Mouse (Mus musculus) embryonic facial prominence, embryonic 10.5 days (tissue): ENCODE measurements at regions not wholly inside any gene's neighbourhood (a gene's known extent, or its start where the extent isn't known, plus 50 kb on each side); places are given as distances from the start of the nearest gene placed in this dataset.
A peak's percentile ranks its signal among the peaks of the same experiment; 100 is the strongest.

Source experiments
- DNase-seq: peaks from one replicate; pipeline ENCODE4 v3.0.0-alpha.2; 2017; ENCODE audit warnings: low spot score
- H3K27ac ChIP-seq: fragments of 300-500 bp; sonication (generic); replicated peaks from 2 replicates; pipeline ENCODE4 v1.5.1; 2016; ENCODE audit warnings: mild to moderate bottlenecking
- H3K27me3 ChIP-seq: fragments of 300-500 bp; sonication (generic); replicated peaks from 2 replicates; pipeline ENCODE4 v1.6.1; 2016; ENCODE audit warnings: low read depth, mild to moderate bottlenecking; ENCODE audit not compliant: poor library complexity, severe bottlenecking
- H3K36me3 ChIP-seq: fragments of 300-500 bp; sonication (generic); replicated peaks from 2 replicates; pipeline ENCODE4 v1.6.1; 2016; ENCODE audit warnings: mild to moderate bottlenecking, moderate library complexity
- H3K4me1 ChIP-seq: fragments of 300-500 bp; sonication (generic); 2 replicates; pipeline ENCODE4 v1.6.1; 2016
- H3K4me3 ChIP-seq: fragments of 300-500 bp; sonication (generic); 2 replicates; pipeline ENCODE4 v1.5.1; 2016; ENCODE audit warnings: mild to moderate bottlenecking, moderate library complexity
- H3K9me3 ChIP-seq: fragments of 300-500 bp; sonication (generic); 2 replicates; pipeline ENCODE4 v1.6.1; 2016; ENCODE audit warnings: mild to moderate bottlenecking
- WGBS: fragments of 180-500 bp; shearing (Covaris S2); methylation state at CpG from one replicate; pipeline ENCODE4 v1.1.7; 2016; 5-methylcytosine and 5-hydroxymethylcytosine counted together

- 85% methylated on average over 3 of the region's 3 CpGs for WGBS
- H3K4me3 ChIP-seq: no peak overlapping the region
- no peaks in the 10 kb centered on the region for H3K4me1 ChIP-seq
- H3K27ac ChIP-seq: no peak overlapping the region
- H3K27me3 ChIP-seq: no peaks in the 10 kb centered on the region
- DNase-seq: no peak
- H3K9me3 ChIP-seq: no peaks in the 10 kb centered on the region
- H3K36me3 ChIP-seq: no peaks in the 10 kb centered on the region
Measured at GRCm38 (mm10) chr11:40624126-40624778, 70.8 kb downstream of the Mat2b start.

- no peak overlapping the region for H3K4me3 ChIP-seq
- WGBS: 76% methylated on average over 7 of the region's 7 CpGs
- no peak for DNase-seq
- H3K27me3 ChIP-seq: no peaks in the 10 kb centered on the region
- no peaks in the 10 kb centered on the region for H3K36me3 ChIP-seq
- no peaks in the 10 kb centered on the region for H3K4me1 ChIP-seq
- H3K27ac ChIP-seq: no peak overlapping the region
- no peaks in the 10 kb centered on the region for H3K9me3 ChIP-seq
Measured at GRCm38 (mm10) chr11:40620036-40620435, 75.0 kb downstream of the Mat2b start.

GRCm38 (mm10) chr11:40603008-40603407 lies 92.0 kb downstream of the Mat2b start:
- H3K27ac ChIP-seq: no peak overlapping the region
- H3K36me3 ChIP-seq: no peaks in the 10 kb centered on the region
- H3K9me3 ChIP-seq: no peaks in the 10 kb centered on the region
- H3K4me3 ChIP-seq: no peak overlapping the region
- DNase-seq: no peak
- WGBS: 94% methylated on average over 9 of the region's 9 CpGs
- no peaks in the 10 kb centered on the region for H3K27me3 ChIP-seq
- H3K4me1 ChIP-seq: peaks cover 13% of the 10 kb centered on the region

GRCm38 (mm10) chr11:40601572-40601909 lies 93.5 kb downstream of the Mat2b start:
- 0% methylated on average over 1 of the region's 1 CpGs for WGBS
- no peak for DNase-seq
- H3K9me3 ChIP-seq: no peaks in the 10 kb centered on the region

GRCm38 (mm10) chr11:40600773-40601571 lies 94.0 kb downstream of the Mat2b start:
- DNase-seq: no peak
- H3K9me3 ChIP-seq: no peaks in the 10 kb centered on the region
- WGBS: 26% methylated on average over 11 of the region's 11 CpGs
- H3K4me3 ChIP-seq: no peak overlapping the region
- H3K27ac ChIP-seq: no peak overlapping the region
- no peaks in the 10 kb centered on the region for H3K27me3 ChIP-seq
- H3K36me3 ChIP-seq: no peaks in the 10 kb centered on the region
- H3K4me1 ChIP-seq: peaks cover 13% of the 10 kb centered on the region

More at GRCm38 (mm10) chr11:40601572-40601909, 93.5 kb downstream of the Mat2b start:
- no peaks in the 10 kb centered on the region for H3K27me3 ChIP-seq
- no peak overlapping the region for H3K4me3 ChIP-seq
- H3K36me3 ChIP-seq: no peaks in the 10 kb centered on the region
- peaks cover 13% of the 10 kb centered on the region for H3K4me1 ChIP-seq
- no peak overlapping the region for H3K27ac ChIP-seq

GRCm38 (mm10) chr11:40599956-40600772 lies 94.8 kb downstream of the Mat2b start:
- no peak overlapping the region for H3K27ac ChIP-seq
- no peak overlapping the region for H3K4me3 ChIP-seq
- no peaks in the 10 kb centered on the region for H3K9me3 ChIP-seq
- peak; percentile 66 for DNase-seq
- no peaks in the 10 kb centered on the region for H3K36me3 ChIP-seq
- H3K4me1 ChIP-seq: peaks cover 13% of the 10 kb centered on the region
- 6% methylated on average over 15 of the region's 15 CpGs for WGBS
- no peaks in the 10 kb centered on the region for H3K27me3 ChIP-seq

- no peaks in the 10 kb centered on the region for H3K36me3 ChIP-seq
- no peaks in the 10 kb centered on the region for H3K27me3 ChIP-seq
- H3K4me3 ChIP-seq: no peak overlapping the region
- no peak overlapping the region for H3K27ac ChIP-seq
- WGBS: 58% methylated on average over 3 of the region's 3 CpGs
- no peaks in the 10 kb centered on the region for H3K9me3 ChIP-seq
- H3K4me1 ChIP-seq: peaks cover 13% of the 10 kb centered on the region
- DNase-seq: no peak
Measured at GRCm38 (mm10) chr11:40596347-40596746, 98.7 kb downstream of the Mat2b start.

GRCm38 (mm10) chr11:40592056-40592455 lies 102.9 kb downstream of the Mat2b start:
- Histone ChIP-seq H3K4me3 (no peak overlapping the region), H3K27me3 (no peaks in the 10 kb centered on the region), H3K27ac (no peak overlapping the region), H3K9me3 (no peaks in the 10 kb centered on the region), H3K4me1 (no peaks in the 10 kb centered on the region), H3K36me3 (no peaks in the 10 kb centered on the region)
- WGBS: 85% methylated on average over 4 of the region's 4 CpGs
- no peak for DNase-seq

- DNase-seq: no peak
- no peak overlapping the region for H3K27ac ChIP-seq
Measured at GRCm38 (mm10) chr11:40573758-40574139, 121.3 kb downstream of the Mat2b start.

GRCm38 (mm10) chr11:40572953-40573757 lies 121.8 kb downstream of the Mat2b start:
- 24% methylated on average over 12 of the region's 12 CpGs for WGBS
- no peaks in the 10 kb centered on the region for H3K9me3 ChIP-seq
- no peak overlapping the region for H3K27ac ChIP-seq
- no peaks in the 10 kb centered on the region for H3K27me3 ChIP-seq
- peaks cover 9% of the 10 kb centered on the region for H3K4me1 ChIP-seq
- no peak overlapping the region for H3K4me3 ChIP-seq
- DNase-seq: no peak
- H3K36me3 ChIP-seq: no peaks in the 10 kb centered on the region

More at GRCm38 (mm10) chr11:40573758-40574139, 121.3 kb downstream of the Mat2b start:
- H3K4me3 ChIP-seq: no peak overlapping the region
- WGBS: 12% methylated on average over 3 of the region's 3 CpGs
- H3K9me3 ChIP-seq: no peaks in the 10 kb centered on the region
- peaks cover 9% of the 10 kb centered on the region for H3K4me1 ChIP-seq
- no peaks in the 10 kb centered on the region for H3K27me3 ChIP-seq
- no peaks in the 10 kb centered on the region for H3K36me3 ChIP-seq

- H3K9me3 ChIP-seq: no peaks in the 10 kb centered on the region
- no peak overlapping the region for H3K4me3 ChIP-seq
- H3K36me3 ChIP-seq: no peaks in the 10 kb centered on the region
- H3K27ac ChIP-seq: no peak overlapping the region
- WGBS: 81% methylated on average over 6 of the region's 6 CpGs
- no peak for DNase-seq
- no peaks in the 10 kb centered on the region for H3K4me1 ChIP-seq
- H3K27me3 ChIP-seq: no peaks in the 10 kb centered on the region
Measured at GRCm38 (mm10) chr11:40562866-40563265, 132.1 kb downstream of the Mat2b start.

- Histone ChIP-seq H3K36me3 (no peaks in the 10 kb centered on the region), H3K27ac (no peak overlapping the region), H3K4me3 (no peak overlapping the region), H3K9me3 (no peaks in the 10 kb centered on the region), H3K27me3 (no peaks in the 10 kb centered on the region), H3K4me1 (no peaks in the 10 kb centered on the region)
- DNase-seq: no peak
- 91% methylated on average over 2 of the region's 2 CpGs for WGBS
Measured at GRCm38 (mm10) chr11:40561983-40562382, 133.0 kb downstream of the Mat2b start.
